Mouse (Mus musculus): ENCODE data around the gene Defb20. TPM values are rescaled to one million over a fixed set of nuclear protein-coding genes. Genes with fewer than 3 reads are reported as not detected.

The Defb20 gene
- polyA plus RNA-seq, 1 experiment from 2014 or later, result not detected

- no peak for ATAC-seq (ENCODE audit: insufficient number of reproducible peaks, insufficient read depth, low FRiP score, low read depth)
- 81% methylated on average over 4 of the region's 4 CpGs for WGBS
- Histone ChIP-seq H3K4me3 (ENCODE audit: control insufficient read depth in 1 of 2, insufficient read depth in 1 of 2, low read depth in 1 of 2, low read length in 2 of 2) (no peak overlapping the region), H3K27ac (replicated peaks in 1 of 2; ENCODE audit: control insufficient read depth in 1 of 2, insufficient read depth in 1 of 2, low read depth in 2 of 2, low read length in 2 of 2) (no peak overlapping the region), H3K9ac (ENCODE audit: low read length) (no peak overlapping the region), H3K36me3 (ENCODE audit: control insufficient read depth, insufficient read depth, low read length) (no peaks in the 10 kb centered on the region), H3K9me3 (ENCODE audit: control insufficient read depth, low read length) (no peaks in the 10 kb centered on the region), H3K27me3 (ENCODE audit: control insufficient read depth, insufficient read depth, low read length) (no peaks in the 10 kb centered on the region), H3K4me1 (ENCODE audit: control insufficient read depth in 2 of 2, insufficient read depth in 2 of 2, low read length in 2 of 2) (peaks cover 9 to 16% of the 10 kb centered on the region in 2 experiments), H3K4me2 (ENCODE audit: low read length) (no peak overlapping the region)
These were observed 34.5 kb upstream of the Defb20 start for GRCm38 (mm10) chr2:152442322-152442721.

GRCm38 (mm10) chr2:152443281-152443680, 33.6 kb upstream of the Defb20 start:
- Histone ChIP-seq H3K27me3 (ENCODE audit: control insufficient read depth, insufficient read depth, low read length) (no peaks in the 10 kb centered on the region), H3K4me1 (ENCODE audit: control insufficient read depth in 2 of 2, insufficient read depth in 2 of 2, low read length in 2 of 2) (peaks cover 12 to 22% of the 10 kb centered on the region in 2 experiments), H3K4me2 (ENCODE audit: low read length) (no peak overlapping the region), H3K9ac (ENCODE audit: low read length) (no peak overlapping the region), H3K27ac (replicated peaks in 1 of 2; ENCODE audit: control insufficient read depth in 1 of 2, insufficient read depth in 1 of 2, low read depth in 2 of 2, low read length in 2 of 2) (no peak overlapping the region), H3K4me3 (ENCODE audit: control insufficient read depth in 1 of 2, insufficient read depth in 1 of 2, low read depth in 1 of 2, low read length in 2 of 2) (no peak overlapping the region), H3K36me3 (ENCODE audit: control insufficient read depth, insufficient read depth, low read length) (no peaks in the 10 kb centered on the region), H3K9me3 (ENCODE audit: control insufficient read depth, low read length) (no peaks in the 10 kb centered on the region)
- ATAC-seq (ENCODE audit: insufficient number of reproducible peaks, insufficient read depth, low FRiP score, low read depth), result no peak
- 77% methylated on average over 8 of the region's 8 CpGs for WGBS

- Histone ChIP-seq H3K4me1 (ENCODE audit: control insufficient read depth in 2 of 2, insufficient read depth in 2 of 2, low read length in 2 of 2) (peaks cover 12 to 22% of the 10 kb centered on the region in 2 experiments), H3K27me3 (ENCODE audit: control insufficient read depth, insufficient read depth, low read length) (no peaks in the 10 kb centered on the region), H3K9ac (ENCODE audit: low read length) (no peak overlapping the region), H3K36me3 (ENCODE audit: control insufficient read depth, insufficient read depth, low read length) (no peaks in the 10 kb centered on the region), H3K4me2 (ENCODE audit: low read length) (no peak overlapping the region), H3K9me3 (ENCODE audit: control insufficient read depth, low read length) (no peaks in the 10 kb centered on the region), H3K27ac (replicated peaks in 1 of 2; ENCODE audit: control insufficient read depth in 1 of 2, insufficient read depth in 1 of 2, low read depth in 2 of 2, low read length in 2 of 2) (no peak overlapping the region), H3K4me3 (ENCODE audit: control insufficient read depth in 1 of 2, insufficient read depth in 1 of 2, low read depth in 1 of 2, low read length in 2 of 2) (no peak overlapping the region)
- 36% methylated on average over 2 of the region's 2 CpGs for WGBS
- no peak for ATAC-seq (ENCODE audit: insufficient number of reproducible peaks, insufficient read depth, low FRiP score, low read depth)
These were observed 30.2 kb upstream of the Defb20 start for GRCm38 (mm10) chr2:152446642-152447041.

- H3K4me3 ChIP-seq (ENCODE audit: control insufficient read depth in 1 of 2, insufficient read depth in 1 of 2, low read depth in 1 of 2, low read length in 2 of 2), result no peak overlapping the region
- H3K27me3 ChIP-seq (ENCODE audit: control insufficient read depth, insufficient read depth, low read length), result no peaks in the 10 kb centered on the region
- H3K4me1 ChIP-seq (ENCODE audit: control insufficient read depth in 2 of 2, insufficient read depth in 2 of 2, low read length in 2 of 2), result peaks cover 12 to 22% of the 10 kb centered on the region in 2 experiments
- no peak for ATAC-seq (ENCODE audit: insufficient number of reproducible peaks, insufficient read depth, low FRiP score, low read depth)
- WGBS, result 17% methylated on average over 5 of the region's 5 CpGs
- no peaks in the 10 kb centered on the region for H3K9me3 ChIP-seq (ENCODE audit: control insufficient read depth, low read length)
- H3K4me2 ChIP-seq (ENCODE audit: low read length), result no peak overlapping the region
- H3K27ac ChIP-seq (replicated peaks in 1 of 2; ENCODE audit: control insufficient read depth in 1 of 2, insufficient read depth in 1 of 2, low read depth in 2 of 2, low read length in 2 of 2), result 0 out of 4 replicates have a peak overlapping the region, but pooled peaks of 1 of the 2 experiments have one; percentile 6
- no peaks in the 10 kb centered on the region for H3K36me3 ChIP-seq (ENCODE audit: control insufficient read depth, insufficient read depth, low read length)
- peak overlapping the region; percentile 30; the same call in 1 of the 2 replicates for H3K9ac ChIP-seq (ENCODE audit: low read length)
These were observed 29.4 kb upstream of the Defb20 start for GRCm38 (mm10) chr2:152447461-152447860.

GRCm38 (mm10) chr2:152450241-152450640, 26.6 kb upstream of the Defb20 start:
- 9% methylated on average over 5 of the region's 5 CpGs for WGBS
- H3K9ac ChIP-seq (ENCODE audit: low read length), result no peak overlapping the region
- H3K4me3 ChIP-seq (ENCODE audit: control insufficient read depth in 1 of 2, insufficient read depth in 1 of 2, low read depth in 1 of 2, low read length in 2 of 2), result no peak overlapping the region
- no peaks in the 10 kb centered on the region for H3K9me3 ChIP-seq (ENCODE audit: control insufficient read depth, low read length)
- no peak overlapping the region for H3K4me2 ChIP-seq (ENCODE audit: low read length)
- peaks cover 13 to 24% of the 10 kb centered on the region in 2 experiments for H3K4me1 ChIP-seq (ENCODE audit: control insufficient read depth in 2 of 2, insufficient read depth in 2 of 2, low read length in 2 of 2)
- H3K27ac ChIP-seq (replicated peaks in 1 of 2; ENCODE audit: control insufficient read depth in 1 of 2, insufficient read depth in 1 of 2, low read depth in 2 of 2, low read length in 2 of 2), result no peak overlapping the region
- no peaks in the 10 kb centered on the region for H3K36me3 ChIP-seq (ENCODE audit: control insufficient read depth, insufficient read depth, low read length)
- H3K27me3 ChIP-seq (ENCODE audit: control insufficient read depth, insufficient read depth, low read length), result no peaks in the 10 kb centered on the region
- no peak for ATAC-seq (ENCODE audit: insufficient number of reproducible peaks, insufficient read depth, low FRiP score, low read depth)

- 77% methylated on average over 4 of the region's 4 CpGs for WGBS
- ATAC-seq (ENCODE audit: insufficient number of reproducible peaks, insufficient read depth, low FRiP score, low read depth), result no peak
These were observed 24.6 kb upstream of the Defb20 start for GRCm38 (mm10) chr2:152452101-152452781.

GRCm38 (mm10) chr2:152459241-152459640, 17.6 kb upstream of the Defb20 start:
- H3K4me3 ChIP-seq (ENCODE audit: control insufficient read depth in 1 of 2, insufficient read depth in 1 of 2, low read depth in 1 of 2, low read length in 2 of 2), result no peak overlapping the region
- H3K4me2 ChIP-seq (ENCODE audit: low read length), result no peak overlapping the region
- no peak overlapping the region for H3K9ac ChIP-seq (ENCODE audit: low read length)
- no peak overlapping the region for H3K27ac ChIP-seq (replicated peaks in 1 of 2; ENCODE audit: control insufficient read depth in 1 of 2, insufficient read depth in 1 of 2, low read depth in 2 of 2, low read length in 2 of 2)
- no peak for ATAC-seq (ENCODE audit: insufficient number of reproducible peaks, insufficient read depth, low FRiP score, low read depth)
- no peaks in the 10 kb centered on the region for H3K9me3 ChIP-seq (ENCODE audit: control insufficient read depth, low read length)
- 50% methylated on average over 13 of the region's 13 CpGs for WGBS
- H3K4me1 ChIP-seq (ENCODE audit: control insufficient read depth in 2 of 2, insufficient read depth in 2 of 2, low read length in 2 of 2), result peaks cover 2 to 3% of the 10 kb centered on the region in 2 experiments; a peak in 2 of 4 replicates
- no peaks in the 10 kb centered on the region for H3K36me3 ChIP-seq (ENCODE audit: control insufficient read depth, insufficient read depth, low read length)
- no peaks in the 10 kb centered on the region for H3K27me3 ChIP-seq (ENCODE audit: control insufficient read depth, insufficient read depth, low read length)

More at GRCm38 (mm10) chr2:152452101-152452781, 24.6 kb upstream of the Defb20 start:
- Histone ChIP-seq H3K9me3 (ENCODE audit: control insufficient read depth, low read length) (no peaks in the 10 kb centered on the region), H3K27me3 (ENCODE audit: control insufficient read depth, insufficient read depth, low read length) (no peaks in the 10 kb centered on the region), H3K4me2 (ENCODE audit: low read length) (no peak overlapping the region), H3K27ac (replicated peaks in 1 of 2; ENCODE audit: control insufficient read depth in 1 of 2, insufficient read depth in 1 of 2, low read depth in 2 of 2, low read length in 2 of 2) (no peak overlapping the region), H3K4me1 (ENCODE audit: control insufficient read depth in 2 of 2, insufficient read depth in 2 of 2, low read length in 2 of 2) (peaks cover 7 to 16% of the 10 kb centered on the region in 2 experiments), H3K9ac (ENCODE audit: low read length) (no peak overlapping the region), H3K4me3 (ENCODE audit: control insufficient read depth in 1 of 2, insufficient read depth in 1 of 2, low read depth in 1 of 2, low read length in 2 of 2) (no peak overlapping the region), H3K36me3 (ENCODE audit: control insufficient read depth, insufficient read depth, low read length) (no peaks in the 10 kb centered on the region)

Data from heart, embryonic 14.5 days (tissue).